Mouse (Mus musculus): ENCODE measurements around the gene Gramd2. TPM values are rescaled to one million over a fixed set of nuclear protein-coding genes. Genes with fewer than 3 reads are reported as not detected.

Gramd2 gene
- 1.2 TPM in 1 of 2 replicates, not detected in the other for total RNA-seq (2017)

DNA sequence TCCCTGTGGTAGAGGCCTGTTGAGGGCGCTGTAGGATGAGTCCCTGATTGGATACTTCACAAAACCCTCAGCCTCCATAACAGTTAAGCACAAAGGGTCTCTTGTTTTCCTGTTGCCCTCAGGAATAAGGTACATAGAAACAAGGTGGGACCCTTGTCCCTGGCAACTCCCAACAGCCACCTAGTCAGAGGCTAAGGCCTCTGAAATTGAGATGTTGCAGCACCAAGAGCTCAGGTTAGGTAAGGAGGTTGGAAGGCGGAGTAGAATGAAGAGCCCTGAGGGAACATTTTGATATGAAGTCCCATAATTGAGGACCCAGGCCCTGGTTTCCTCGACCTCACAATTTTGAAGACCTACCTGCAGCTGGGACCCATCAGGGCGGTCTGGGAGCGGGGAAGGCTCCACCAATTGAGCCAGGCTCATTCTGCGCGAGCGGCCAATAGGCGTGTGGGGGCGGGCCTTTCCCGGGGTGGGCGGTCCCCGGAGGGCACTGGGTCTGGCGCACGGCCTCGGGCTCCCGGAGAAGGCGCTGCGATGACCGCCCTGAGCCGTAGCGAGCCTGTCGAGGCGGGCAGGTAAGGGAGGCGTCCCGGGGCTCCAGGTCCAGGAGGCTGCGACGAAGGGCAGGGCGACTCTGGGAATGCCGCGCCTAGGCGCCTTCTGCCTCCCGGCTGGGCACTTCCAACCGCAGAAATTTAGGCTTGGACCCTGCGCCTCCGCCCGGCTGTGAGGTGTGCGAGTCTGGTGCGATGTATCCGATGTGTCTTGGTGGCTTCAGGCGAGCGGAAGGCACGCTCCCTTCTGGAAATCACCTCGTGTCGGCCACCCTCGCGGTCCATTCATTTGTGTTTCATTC, at the start of gene Gramd2:
Gramd2 (plus strand) TSS at position 467 of the 856 bp plus-strand sequence.
- ATAC-seq (replicated peaks in 1 of 2; ENCODE audit: insufficient read depth in 1 of 2, low FRiP score in 2 of 2, low TSS enrichment in 1 of 2, low read depth in 1 of 2, poor library complexity in 2 of 2, severe bottlenecking in 2 of 2): peak; percentile 69 to 70

DNA sequence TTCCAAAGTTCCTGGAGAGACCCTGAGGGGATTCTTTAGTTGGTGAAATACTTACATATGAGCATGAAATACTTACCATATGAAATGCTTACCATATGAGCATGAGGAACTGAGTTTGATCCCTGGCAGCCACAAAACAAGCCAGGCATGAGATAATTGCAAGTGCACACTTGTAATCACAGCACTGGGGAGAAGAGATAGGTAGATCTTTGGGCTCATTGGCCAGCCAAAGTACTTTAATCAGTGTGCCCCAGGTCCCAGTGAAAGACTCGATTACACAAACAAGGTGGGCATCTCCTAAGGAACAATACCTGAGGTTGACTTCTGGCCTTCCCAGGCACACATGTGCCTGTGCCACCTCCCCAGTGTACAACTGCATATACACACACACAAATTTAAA, 41.6 kb upstream of the Gramd2 start:
- ATAC-seq (replicated peaks in 1 of 2; ENCODE audit: insufficient read depth in 1 of 2, low FRiP score in 2 of 2, low TSS enrichment in 1 of 2, low read depth in 1 of 2, poor library complexity in 2 of 2, severe bottlenecking in 2 of 2): no peak

DNA sequence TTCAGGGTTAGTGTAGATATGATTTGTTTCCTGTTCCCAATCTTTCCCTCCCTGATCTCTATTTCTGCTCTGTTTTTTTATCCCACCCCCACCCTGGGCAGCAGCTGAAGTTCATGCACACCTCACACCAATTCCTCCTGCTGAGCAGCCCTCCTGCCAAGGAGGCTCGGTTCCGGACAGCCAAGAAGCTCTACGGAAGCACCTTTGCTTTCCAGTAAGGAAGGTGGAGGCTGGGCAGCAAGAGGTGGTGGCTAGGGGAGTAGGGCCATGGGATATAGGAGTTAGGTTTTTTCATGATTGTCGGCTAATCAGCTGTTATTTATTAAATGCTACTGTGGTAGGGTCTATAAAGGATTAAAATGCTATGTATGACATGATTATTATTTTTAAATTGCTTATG, 40.0 kb upstream of the Gramd2 start:
- no peak for ATAC-seq (replicated peaks in 1 of 2; ENCODE audit: insufficient read depth in 1 of 2, low FRiP score in 2 of 2, low TSS enrichment in 1 of 2, low read depth in 1 of 2, poor library complexity in 2 of 2, severe bottlenecking in 2 of 2)

DNA sequence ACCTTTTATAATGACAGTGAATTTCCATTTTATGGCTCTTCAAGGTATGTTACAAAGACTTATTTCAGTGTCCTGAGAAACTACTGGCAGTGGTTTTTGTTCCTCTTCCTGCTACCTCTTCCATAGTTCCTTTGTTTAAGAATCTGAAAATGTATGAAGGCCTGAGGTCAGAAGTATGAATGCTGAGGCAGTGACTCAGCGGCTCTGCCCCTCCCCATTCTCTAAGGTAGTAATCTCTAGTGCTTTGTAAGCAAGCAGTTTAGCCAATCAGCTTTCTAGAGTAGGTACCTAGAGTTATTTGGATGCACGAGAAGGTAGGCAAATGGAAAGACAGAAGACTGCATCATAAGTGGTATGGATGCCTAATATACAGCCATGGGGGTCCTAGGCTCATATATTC, 38.6 kb upstream of the Gramd2 start:
- ATAC-seq (replicated peaks in 1 of 2; ENCODE audit: insufficient read depth in 1 of 2, low FRiP score in 2 of 2, low TSS enrichment in 1 of 2, low read depth in 1 of 2, poor library complexity in 2 of 2, severe bottlenecking in 2 of 2): no peak

DNA sequence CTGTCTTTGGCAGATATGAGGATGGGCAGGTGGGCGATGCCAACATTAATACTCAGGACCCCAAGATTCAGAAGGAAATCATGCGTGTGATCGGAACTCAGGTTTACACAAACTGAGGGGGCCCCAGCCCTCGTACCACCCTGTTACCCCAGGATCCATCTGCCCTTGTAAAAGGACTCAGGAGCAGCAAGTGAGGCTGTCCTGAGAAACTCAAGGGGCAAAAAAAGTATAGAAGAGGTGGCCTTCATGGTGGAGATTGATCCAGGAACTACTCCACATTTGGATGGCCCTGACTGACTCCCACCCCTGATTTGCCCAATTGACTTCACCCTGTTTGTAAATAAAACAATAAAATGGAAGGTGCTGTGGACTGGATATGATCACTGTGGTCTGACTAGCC, 30.0 kb upstream of the Gramd2 start:
- no peak for ATAC-seq (replicated peaks in 1 of 2; ENCODE audit: insufficient read depth in 1 of 2, low FRiP score in 2 of 2, low TSS enrichment in 1 of 2, low read depth in 1 of 2, poor library complexity in 2 of 2, severe bottlenecking in 2 of 2)

DNA sequence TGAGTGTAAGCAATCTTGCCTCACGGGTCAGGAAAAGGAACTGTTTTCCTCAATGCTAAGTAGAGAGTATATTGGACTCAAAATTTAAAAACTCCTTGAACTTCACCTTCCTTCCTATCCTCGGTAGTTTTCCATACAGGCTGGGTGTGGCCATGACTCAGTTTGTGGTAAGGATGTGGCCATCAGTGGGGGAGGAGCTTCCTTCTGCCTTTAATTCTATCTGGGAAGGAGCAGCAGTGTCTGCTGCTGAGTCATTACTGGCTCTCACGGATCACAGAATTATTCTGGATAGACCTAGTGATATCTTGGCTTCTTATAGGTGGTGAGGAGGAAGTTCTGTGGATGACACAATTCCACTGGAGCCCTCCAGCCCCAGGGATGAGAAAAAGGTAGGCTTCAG, 26.6 kb upstream of the Gramd2 start:
- no peak for ATAC-seq (replicated peaks in 1 of 2; ENCODE audit: insufficient read depth in 1 of 2, low FRiP score in 2 of 2, low TSS enrichment in 1 of 2, low read depth in 1 of 2, poor library complexity in 2 of 2, severe bottlenecking in 2 of 2)

DNA sequence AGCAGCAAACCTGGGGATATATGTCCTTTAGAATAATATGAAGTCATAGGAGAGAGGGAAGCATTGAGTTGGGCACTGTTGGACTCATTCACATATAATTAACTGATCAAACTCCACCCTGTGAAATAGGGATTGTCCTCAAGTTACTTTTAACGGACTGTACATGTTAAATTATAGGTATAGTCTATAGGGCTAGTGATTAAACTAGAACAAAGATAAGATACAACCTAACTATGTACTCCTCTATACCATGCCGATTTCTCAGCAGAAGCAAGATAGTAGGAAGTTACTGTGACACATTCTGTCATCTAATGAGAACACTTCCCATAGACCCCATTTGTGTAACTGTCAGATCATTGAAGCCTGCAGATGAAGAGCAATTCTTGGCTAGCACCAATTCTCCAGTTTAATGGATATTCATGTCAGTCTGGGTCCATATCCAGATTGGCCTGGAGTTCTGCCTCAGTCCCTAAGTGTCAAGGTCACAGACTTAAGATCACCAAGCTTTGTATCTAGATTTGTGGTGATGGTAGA, 25.4 kb upstream of the Gramd2 start:
- ATAC-seq (replicated peaks in 1 of 2; ENCODE audit: insufficient read depth in 1 of 2, low FRiP score in 2 of 2, low TSS enrichment in 1 of 2, low read depth in 1 of 2, poor library complexity in 2 of 2, severe bottlenecking in 2 of 2): no peak

DNA sequence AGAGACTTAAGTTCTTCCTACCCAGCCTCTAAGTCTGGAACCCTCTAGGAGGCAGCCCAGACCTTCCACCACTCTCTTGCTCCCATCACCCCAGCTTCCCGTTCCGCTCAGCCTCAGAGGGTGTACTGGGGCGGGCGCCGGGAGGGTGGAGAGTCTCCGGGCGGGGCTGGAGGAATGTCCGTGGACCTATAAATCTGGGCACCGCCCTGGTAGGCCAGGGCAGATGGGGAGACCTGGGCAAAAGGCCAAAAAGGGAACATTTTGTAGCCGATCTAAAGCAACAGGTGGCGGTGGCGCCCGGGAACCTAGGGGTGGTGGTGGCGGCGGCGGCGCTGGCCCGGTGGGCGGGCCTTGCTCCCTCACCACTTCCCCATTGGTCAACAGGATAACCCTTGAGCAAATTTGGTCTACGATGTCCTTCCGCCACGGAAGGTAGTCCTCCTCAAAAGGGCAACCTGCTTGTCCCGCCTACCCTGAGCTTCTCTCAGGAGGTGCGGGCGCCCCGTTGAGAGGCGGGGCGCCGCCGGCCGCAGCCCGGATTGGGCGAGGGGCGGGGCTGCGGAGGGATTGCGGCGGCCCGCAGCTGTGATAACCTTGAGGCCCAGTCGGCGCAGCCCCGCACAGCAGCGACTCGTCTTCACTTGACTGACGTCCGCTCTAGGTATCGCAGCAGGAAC, 23.8 kb upstream of the Gramd2 start, which contains the start of gene Pkm:
Pkm (plus strand) TSS at position 411 of the 677 bp plus-strand sequence.
- ATAC-seq (replicated peaks in 1 of 2; ENCODE audit: insufficient read depth in 1 of 2, low FRiP score in 2 of 2, low TSS enrichment in 1 of 2, low read depth in 1 of 2, poor library complexity in 2 of 2, severe bottlenecking in 2 of 2): peak; percentile 62 to 72

DNA sequence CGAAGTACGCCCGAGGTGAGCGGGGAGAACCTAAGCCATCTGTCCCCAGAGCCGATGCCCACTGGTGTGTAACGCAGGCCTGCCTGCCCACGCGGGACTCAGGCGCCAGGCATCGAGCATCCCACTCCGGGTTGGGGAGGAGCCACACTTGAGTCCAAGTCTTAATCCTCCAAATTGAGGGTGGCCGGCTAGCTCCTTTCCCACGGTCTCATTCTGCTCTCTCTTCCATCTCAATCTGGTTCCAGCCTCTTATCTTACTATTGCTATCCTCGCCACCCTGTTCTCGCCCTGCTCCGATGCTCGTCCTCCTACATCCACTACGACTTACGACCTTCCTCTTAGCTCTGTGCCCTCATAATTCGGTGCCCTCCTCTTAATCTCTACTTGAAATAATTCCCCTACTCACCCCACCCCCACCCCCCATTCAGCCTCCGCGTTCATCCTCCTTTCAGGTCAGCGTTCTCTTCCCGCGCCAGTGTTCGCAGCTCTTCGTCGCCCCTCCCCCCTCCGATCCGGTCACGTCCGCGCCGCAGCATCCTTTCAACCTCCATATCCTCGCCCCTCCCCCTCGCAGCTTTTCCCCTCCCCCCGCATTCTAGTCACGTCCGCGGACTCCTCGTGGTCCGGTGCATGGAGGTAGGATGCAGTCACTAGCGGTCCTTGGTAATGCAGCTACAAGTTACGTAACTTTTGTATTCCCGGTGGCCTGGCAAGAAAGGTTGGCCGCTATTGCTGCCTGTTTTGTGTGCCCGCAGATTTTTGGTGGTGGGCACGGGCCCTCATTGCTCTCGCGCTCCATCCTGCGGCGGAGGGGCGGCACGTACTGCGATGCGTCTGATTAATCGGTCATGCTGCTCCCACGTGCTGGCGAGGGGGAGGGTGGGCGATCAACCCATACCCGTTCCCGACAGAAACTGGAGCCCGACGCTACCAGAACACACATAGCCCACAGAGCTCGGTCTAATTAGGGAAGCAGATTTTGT, 23.0 kb upstream of the Gramd2 start:
- ATAC-seq (replicated peaks in 1 of 2; ENCODE audit: insufficient read depth in 1 of 2, low FRiP score in 2 of 2, low TSS enrichment in 1 of 2, low read depth in 1 of 2, poor library complexity in 2 of 2, severe bottlenecking in 2 of 2): peak; percentile 37 to 38

DNA sequence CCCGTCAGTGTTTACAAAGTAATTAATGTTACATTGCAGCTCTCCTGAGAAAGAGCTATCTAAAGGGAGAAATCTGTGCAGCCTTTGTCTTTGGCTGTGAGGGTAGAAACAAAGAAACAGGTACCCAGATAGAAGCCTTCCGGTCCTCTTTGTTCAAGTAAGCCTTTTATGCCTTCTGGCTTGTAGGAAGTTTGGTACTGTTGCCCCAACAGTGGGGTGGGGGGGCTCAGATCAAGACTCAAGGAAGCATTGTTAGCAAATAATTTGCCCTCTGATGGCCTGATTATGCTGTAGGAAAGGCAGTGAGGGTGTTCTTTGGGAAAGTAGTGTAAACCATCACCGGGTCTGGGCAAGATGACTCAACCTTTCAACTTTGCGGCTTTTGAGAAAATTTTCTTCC, 21.8 kb upstream of the Gramd2 start:
- ATAC-seq (replicated peaks in 1 of 2; ENCODE audit: insufficient read depth in 1 of 2, low FRiP score in 2 of 2, low TSS enrichment in 1 of 2, low read depth in 1 of 2, poor library complexity in 2 of 2, severe bottlenecking in 2 of 2): no peak

DNA sequence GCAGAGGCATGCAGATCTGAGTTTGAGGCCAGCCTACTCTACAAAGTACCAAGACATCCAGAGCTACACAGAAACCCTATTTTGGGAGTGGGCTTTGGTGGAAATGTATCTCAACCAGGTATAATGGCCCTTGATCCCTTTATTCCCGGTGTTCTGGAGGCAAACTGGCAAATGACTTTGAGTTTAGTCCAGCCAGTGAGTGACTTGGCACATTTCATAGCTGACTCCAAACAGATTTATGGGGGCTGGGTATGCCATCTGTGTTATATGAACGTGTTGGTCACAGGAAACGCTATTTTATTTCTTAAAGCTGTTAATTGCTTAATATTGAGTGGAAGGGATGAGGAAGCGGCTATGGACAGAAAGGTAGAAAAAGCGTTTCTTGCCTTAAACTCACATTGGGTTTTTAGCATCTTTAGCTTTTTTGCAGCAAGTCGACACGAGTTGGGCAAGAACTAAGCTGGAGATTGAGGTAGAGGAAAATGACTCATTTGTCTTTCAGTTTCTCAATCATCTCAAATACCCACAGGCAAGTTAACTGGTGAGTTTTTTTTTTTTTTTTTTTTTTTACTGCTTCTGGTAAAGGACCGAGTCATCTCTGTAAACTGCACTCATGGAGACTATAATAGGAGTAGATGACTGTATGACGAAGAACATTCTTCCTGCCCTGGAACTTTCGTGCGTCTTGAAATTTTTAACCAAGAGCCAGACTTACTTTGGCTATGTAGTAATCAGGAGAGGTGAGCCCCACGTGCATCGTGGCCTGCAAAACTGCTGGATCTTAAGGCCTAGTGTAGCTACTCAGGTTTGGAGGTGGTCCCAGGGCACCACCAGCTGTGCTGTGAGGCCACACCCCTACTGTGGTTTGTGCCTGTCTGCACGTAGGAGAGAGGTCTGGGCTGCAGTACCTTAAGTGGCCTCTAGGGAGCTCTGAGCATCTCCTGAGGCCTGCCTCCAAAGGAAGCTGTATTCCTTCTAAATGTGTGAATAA, 20.6 kb upstream of the Gramd2 start:
- peak; percentile 50 to 67 for ATAC-seq (replicated peaks in 1 of 2; ENCODE audit: insufficient read depth in 1 of 2, low FRiP score in 2 of 2, low TSS enrichment in 1 of 2, low read depth in 1 of 2, poor library complexity in 2 of 2, severe bottlenecking in 2 of 2)

DNA sequence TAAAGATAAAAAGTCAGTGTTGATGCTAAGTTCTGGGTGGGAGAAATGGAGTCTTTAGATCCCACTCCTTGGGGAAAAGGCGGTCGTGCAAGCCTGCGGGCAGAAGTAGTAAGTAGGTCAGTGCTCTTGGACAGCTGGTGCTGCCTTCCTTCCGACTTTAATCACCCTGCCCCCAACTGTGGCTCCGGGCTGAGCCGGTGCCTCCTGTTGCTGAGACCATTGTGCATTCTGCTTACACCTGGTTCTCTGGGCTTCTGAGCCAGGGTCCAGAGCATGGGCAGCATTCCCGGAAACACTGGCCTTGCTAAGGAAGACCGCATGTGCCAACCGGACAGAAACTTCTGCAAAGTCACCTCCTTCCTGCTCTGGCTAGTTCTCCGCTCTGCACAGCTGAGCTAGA, 19.5 kb upstream of the Gramd2 start:
- no peak; a peak in 1 of 4 replicates for ATAC-seq (replicated peaks in 1 of 2; ENCODE audit: insufficient read depth in 1 of 2, low FRiP score in 2 of 2, low TSS enrichment in 1 of 2, low read depth in 1 of 2, poor library complexity in 2 of 2, severe bottlenecking in 2 of 2)

DNA sequence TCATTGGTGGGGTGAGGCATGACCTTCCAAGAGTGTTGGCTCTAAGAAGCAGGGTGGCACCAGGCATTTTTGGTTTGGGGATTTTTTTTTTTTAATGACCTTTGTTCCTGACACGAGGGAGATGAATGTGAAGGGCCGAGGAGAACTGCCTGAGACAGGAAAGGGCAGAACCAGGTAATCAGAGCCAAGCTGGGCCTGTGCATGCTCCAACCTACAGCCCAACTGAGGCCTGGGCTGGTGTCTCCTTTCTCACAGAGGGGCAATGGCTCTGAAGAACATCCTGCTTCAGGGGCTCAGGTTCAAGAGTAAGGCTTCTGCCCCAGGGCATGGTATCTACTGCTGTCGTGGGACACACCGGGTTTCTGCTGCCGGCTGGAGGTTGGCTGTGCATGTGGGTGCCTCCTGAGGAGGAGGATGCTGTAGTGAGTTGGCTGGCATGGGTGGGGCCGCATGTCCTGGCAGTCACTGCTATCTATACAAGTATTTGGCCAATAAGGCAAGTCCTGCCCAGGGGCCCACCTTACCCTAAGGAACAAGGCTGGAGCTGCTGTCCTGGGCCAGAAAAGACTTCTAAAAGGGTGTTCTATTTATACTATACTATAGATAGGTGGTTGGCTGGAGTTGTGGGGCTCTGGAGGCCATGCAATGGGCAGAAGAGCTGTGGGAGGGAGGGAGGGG, 18.5 kb upstream of the Gramd2 start:
- ATAC-seq (replicated peaks in 1 of 2; ENCODE audit: insufficient read depth in 1 of 2, low FRiP score in 2 of 2, low TSS enrichment in 1 of 2, low read depth in 1 of 2, poor library complexity in 2 of 2, severe bottlenecking in 2 of 2): no peak

DNA sequence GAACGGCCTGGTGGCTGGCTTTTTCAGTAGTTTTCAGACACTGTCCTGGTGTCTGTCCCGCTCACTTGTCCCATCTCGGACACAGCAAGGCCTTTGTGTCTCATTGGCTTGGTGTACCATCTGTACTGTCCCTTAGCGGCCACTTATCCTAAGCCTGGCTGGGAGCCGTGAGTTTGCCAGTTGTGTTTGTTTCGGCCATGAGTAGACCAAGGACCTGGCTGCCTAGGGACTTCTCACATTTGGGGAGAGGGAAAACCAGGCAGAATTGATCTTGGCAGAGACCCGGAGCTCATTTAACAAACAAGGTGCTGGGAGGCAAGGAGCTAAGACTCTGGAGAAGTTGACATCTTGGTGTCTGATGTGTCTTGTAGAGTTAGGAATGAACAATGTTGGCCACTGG, 16.7 kb upstream of the Gramd2 start:
- ATAC-seq (replicated peaks in 1 of 2; ENCODE audit: insufficient read depth in 1 of 2, low FRiP score in 2 of 2, low TSS enrichment in 1 of 2, low read depth in 1 of 2, poor library complexity in 2 of 2, severe bottlenecking in 2 of 2): no peak

DNA sequence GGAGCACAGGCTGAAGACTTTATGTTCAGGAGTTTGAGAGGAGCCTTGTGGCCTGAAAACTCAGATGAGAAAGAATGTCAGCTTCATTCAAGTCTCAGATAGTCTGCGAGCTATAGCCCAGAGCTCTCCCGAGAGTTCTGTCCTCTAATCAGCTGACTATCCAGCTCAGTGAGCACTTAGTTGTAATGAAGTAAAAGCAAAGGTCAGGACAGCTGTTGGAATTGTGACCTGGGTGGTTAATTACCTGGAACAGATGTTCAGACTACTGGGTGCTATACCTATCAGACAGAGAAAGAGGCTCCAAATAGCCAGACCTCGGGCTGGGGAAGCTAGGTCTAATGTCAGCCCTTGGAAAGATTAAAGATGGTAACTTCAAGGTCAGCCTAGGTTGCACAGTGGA, 16.0 kb upstream of the Gramd2 start:
- ATAC-seq (replicated peaks in 1 of 2; ENCODE audit: insufficient read depth in 1 of 2, low FRiP score in 2 of 2, low TSS enrichment in 1 of 2, low read depth in 1 of 2, poor library complexity in 2 of 2, severe bottlenecking in 2 of 2): no peak
